8 mouse cellular contexts compared by ENCODE assay signal in the genomic region with DNA sequence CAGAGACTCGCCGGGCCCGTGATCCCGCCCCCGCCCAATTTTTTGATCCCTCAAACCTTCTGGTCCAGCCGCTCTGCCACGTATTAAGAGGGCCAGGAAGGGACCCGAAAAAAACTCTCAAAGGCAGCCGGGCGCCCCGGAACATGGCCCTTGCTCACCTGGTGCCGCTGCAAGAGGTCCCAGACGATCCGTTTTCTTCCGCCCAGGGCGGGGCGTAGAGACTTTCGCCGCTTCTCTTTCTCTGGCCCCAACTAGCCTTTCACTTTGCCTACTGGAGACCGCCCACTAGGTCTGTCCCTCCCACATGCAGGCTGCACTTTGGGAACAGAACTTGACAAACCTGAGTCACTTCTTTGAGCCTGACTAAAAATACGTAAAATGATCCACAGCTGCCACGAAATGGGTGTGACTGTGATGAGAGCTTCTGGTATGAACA. TPM values are rescaled to one million over a fixed set of nuclear protein-coding genes. Genes with fewer than 3 reads are reported as not detected.
DNase-seq lines count a peak whose midpoint lies in the region; ATAC-seq and TF ChIP-seq lines count a peak whose summit lies in the region.

No protein-coding gene starts in this region.

- no peak for ATAC-seq in hindbrain, embryonic 14.5 days (ENCODE audit: low FRiP score)
- no peak for ATAC-seq in limb, embryonic 14.5 days (ENCODE audit: low FRiP score, low read depth)
- no peak for ATAC-seq in midbrain, embryonic 14.5 days (ENCODE audit: low FRiP score, low TSS enrichment)

- no peaks in the 10 kb centered on the region for H3K27me3 ChIP-seq in hindbrain, embryonic 14.5 days (ENCODE audit: control insufficient read depth, insufficient read depth, low read length)
- H3K27me3 ChIP-seq in limb, embryonic 14.5 days (ENCODE audit: control insufficient read depth, insufficient read depth, low read length): no peaks in the 10 kb centered on the region
- H3K27me3 ChIP-seq in midbrain, embryonic 14.5 days (ENCODE audit: control insufficient read depth, insufficient read depth, low read length): no peaks in the 10 kb centered on the region

- DNase-seq in MEL-GATA-1-ER (ENCODE audit: extremely low read depth, low read depth): peak; percentile 74
- peak; percentile 55 to 68 for DNase-seq in frontal cortex, postnatal 36 days (ENCODE audit: low spot score in 2 of 2)
- no peak for DNase-seq in hindbrain, embryonic 14.5 days (ENCODE audit: low spot score)
- peak; percentile 63 for DNase-seq in limb, embryonic 14.5 days (ENCODE audit: low spot score)
- peak; percentile 20 for DNase-seq in midbrain, embryonic 14.5 days
- DNase-seq in spleen, postnatal 14 days (ENCODE audit: low spot score in 2 of 2): peak; percentile 53 to 58
- no peak for DNase-seq in layer of hippocampus, postnatal 25 days (ENCODE audit: extremely low spot score in 1 of 2, low spot score in 1 of 2)

- H3K9me3 ChIP-seq in hindbrain, embryonic 14.5 days (ENCODE audit: control insufficient read depth, low read length): no peaks in the 10 kb centered on the region
- no peaks in the 10 kb centered on the region for H3K9me3 ChIP-seq in limb, embryonic 14.5 days (ENCODE audit: control insufficient read depth, low read length)
- H3K9me3 ChIP-seq in midbrain, embryonic 14.5 days (ENCODE audit: control insufficient read depth, low read length): no peaks in the 10 kb centered on the region

- H3K36me3 ChIP-seq in hindbrain, embryonic 14.5 days (replicated peaks; ENCODE audit: control insufficient read depth, insufficient read depth): peaks cover 6% of the 10 kb centered on the region; the same call in 1 of the 2 replicates
- peaks cover 25% of the 10 kb centered on the region for H3K36me3 ChIP-seq in limb, embryonic 14.5 days (ENCODE audit: control insufficient read depth, insufficient read depth, low read length)
- peaks cover 11% of the 10 kb centered on the region for H3K36me3 ChIP-seq in midbrain, embryonic 14.5 days (ENCODE audit: control insufficient read depth, insufficient read depth, low read length)

- peaks cover 7% of the 10 kb centered on the region; the same call in 1 of the 2 replicates for H3K4me1 ChIP-seq in brown adipose tissue, adult 24 weeks (ENCODE audit: control insufficient read depth, insufficient read depth, insufficient read length, low read length)
- H3K4me1 ChIP-seq in hindbrain, embryonic 14.5 days (replicated peaks; ENCODE audit: control insufficient read depth, insufficient read depth, low read length): peaks cover 14% of the 10 kb centered on the region
- H3K4me1 ChIP-seq in limb, embryonic 14.5 days (ENCODE audit: control insufficient read depth, insufficient read depth, low read length): peaks cover 16% of the 10 kb centered on the region
- peaks cover 20% of the 10 kb centered on the region for H3K4me1 ChIP-seq in midbrain, embryonic 14.5 days (ENCODE audit: control insufficient read depth, insufficient read depth, low read length)

- peak overlapping the region; percentile 42 for H3K4me2 ChIP-seq in hindbrain, embryonic 14.5 days (replicated peaks)
- peak overlapping the region; percentile 74 for H3K4me2 ChIP-seq in limb, embryonic 14.5 days (replicated peaks; ENCODE audit: low read depth, low read length, severe bottlenecking)
- peak overlapping the region; percentile 47 for H3K4me2 ChIP-seq in midbrain, embryonic 14.5 days (ENCODE audit: low read length)

- H3K9ac ChIP-seq in hindbrain, embryonic 14.5 days: peak overlapping the region; percentile 41
- peak overlapping the region; percentile 74 for H3K9ac ChIP-seq in limb, embryonic 14.5 days (ENCODE audit: low read depth, low read length, severe bottlenecking)
- H3K9ac ChIP-seq in midbrain, embryonic 14.5 days (replicated peaks; ENCODE audit: low read length): peak overlapping the region; percentile 36

- TF ChIP-seq POLR2A in limb, embryonic 14.5 days (IDR thresholded peaks at IDR 0.05; ENCODE audit: borderline replicate concordance, extremely low read depth, insufficient read depth, insufficient read length): no peak

- H3K4me3 ChIP-seq in brown adipose tissue, adult 24 weeks (ENCODE audit: insufficient read depth, low read depth, low read length): peak overlapping the region; percentile 62
- peak overlapping the region; percentile 19 for H3K4me3 ChIP-seq in hindbrain, embryonic 14.5 days (replicated peaks; ENCODE audit: low read length)
- H3K4me3 ChIP-seq in limb, embryonic 14.5 days (replicated peaks; ENCODE audit: low read length): peak overlapping the region; percentile 50
- peak overlapping the region; percentile 17 for H3K4me3 ChIP-seq in midbrain, embryonic 14.5 days (replicated peaks; ENCODE audit: low read depth, low read length)

- H3K27ac ChIP-seq in brown adipose tissue, adult 24 weeks (replicated peaks; ENCODE audit: low read depth, low read length): peak overlapping the region; percentile 51
- H3K27ac ChIP-seq in hindbrain, embryonic 14.5 days: no peak overlapping the region
- peak overlapping the region; percentile 55 for H3K27ac ChIP-seq in limb, embryonic 14.5 days (replicated peaks; ENCODE audit: low read depth, low read length)
- H3K27ac ChIP-seq in midbrain, embryonic 14.5 days (replicated peaks; ENCODE audit: low read depth, low read length): no peak overlapping the region

- 5% methylated on average over 22 of the region's 22 CpGs for WGBS in hindbrain, embryonic 14.5 days
- under 1% methylated on average over 21 of the region's 22 CpGs for WGBS in limb, embryonic 14.5 days
- 5% methylated on average over 22 of the region's 22 CpGs for whole genome bisulfite sequencing in midbrain, embryonic 14.5 days

RNA-seq across cellular contexts. Expression of a gene that starts 4.1 kb away (rescaled TPM):
- polyA plus RNA-seq in brown adipose tissue, adult 24 weeks (2012; ENCODE audit: insufficient read depth, insufficient read length, missing spikeins): 49.5 and 67.9 TPM in 2 replicates
- 53.5 and 56.1 TPM in 2 replicates for polyA plus RNA-seq in hindbrain, embryonic 14.5 days (2014; fragmentation: Nextera tagmentation; extraction: Ambion mirVana)
- 92.3 and 105 TPM in 2 replicates for polyA plus RNA-seq in limb, embryonic 14.5 days (2012; rRNA removed)
- polyA plus RNA-seq in limb, embryonic 14.5 days (2014; fragmentation: Nextera tagmentation; extraction: Ambion mirVana): 190 and 216 TPM in 2 replicates
- 39.3 and 39.7 TPM in 2 replicates for polyA plus RNA-seq in midbrain, embryonic 14.5 days (2014; fragmentation: Nextera tagmentation; extraction: Ambion mirVana)
- 10 to 100 TPM; 32.5 to 36.5 TPM for total RNA-seq in layer of hippocampus, postnatal 25 days (2021)

RNA-seq across cellular contexts. Expression of a gene that starts 25.3 kb away (rescaled TPM):
- polyA plus RNA-seq in brown adipose tissue, adult 24 weeks (2012; ENCODE audit: insufficient read depth, insufficient read length, missing spikeins): 72.6 and 86.6 TPM in 2 replicates
- 168 and 187 TPM in 2 replicates for polyA plus RNA-seq in hindbrain, embryonic 14.5 days (2014; fragmentation: Nextera tagmentation; extraction: Ambion mirVana)
- polyA plus RNA-seq in limb, embryonic 14.5 days (2012; rRNA removed): 111 and 112 TPM in 2 replicates
- 136 and 143 TPM in 2 replicates for polyA plus RNA-seq in limb, embryonic 14.5 days (2014; fragmentation: Nextera tagmentation; extraction: Ambion mirVana)
- 125 and 176 TPM in 2 replicates for polyA plus RNA-seq in midbrain, embryonic 14.5 days (2014; fragmentation: Nextera tagmentation; extraction: Ambion mirVana)
- total RNA-seq in layer of hippocampus, postnatal 25 days (2021): 100 to 1,000 TPM; 193 to 235 TPM

RNA-seq across cellular contexts. Expression of a gene that starts 25.4 kb away (rescaled TPM):
- polyA plus RNA-seq in brown adipose tissue, adult 24 weeks (2012; ENCODE audit: insufficient read depth, insufficient read length, missing spikeins): 3.4 and 5.8 TPM in 2 replicates
- 6.6 and 7.6 TPM in 2 replicates for polyA plus RNA-seq in hindbrain, embryonic 14.5 days (2014; fragmentation: Nextera tagmentation; extraction: Ambion mirVana)
- polyA plus RNA-seq in limb, embryonic 14.5 days (2012; rRNA removed): 14.8 and 17.8 TPM in 2 replicates
- 5.8 and 8.3 TPM in 2 replicates for polyA plus RNA-seq in limb, embryonic 14.5 days (2014; fragmentation: Nextera tagmentation; extraction: Ambion mirVana)
- 9.0 and 9.8 TPM in 2 replicates for polyA plus RNA-seq in midbrain, embryonic 14.5 days (2014; fragmentation: Nextera tagmentation; extraction: Ambion mirVana)
- total RNA-seq in layer of hippocampus, postnatal 25 days (2021): 1 to 10 TPM; 4.5 to 6.1 TPM

RNA-seq across cellular contexts. Expression of a gene that starts 45.3 kb away (rescaled TPM):
- not detected in 2 replicates for polyA plus RNA-seq in brown adipose tissue, adult 24 weeks (2012; ENCODE audit: insufficient read depth, insufficient read length, missing spikeins)
- polyA plus RNA-seq in hindbrain, embryonic 14.5 days (2014; fragmentation: Nextera tagmentation; extraction: Ambion mirVana): 0.20 and 0.66 TPM in 2 replicates
- 6.6 and 6.9 TPM in 2 replicates for polyA plus RNA-seq in limb, embryonic 14.5 days (2012; rRNA removed)
- 0.95 and 1.7 TPM in 2 replicates for polyA plus RNA-seq in limb, embryonic 14.5 days (2014; fragmentation: Nextera tagmentation; extraction: Ambion mirVana)
- 0.88 and 1.1 TPM in 2 replicates for polyA plus RNA-seq in midbrain, embryonic 14.5 days (2014; fragmentation: Nextera tagmentation; extraction: Ambion mirVana)
- total RNA-seq in layer of hippocampus, postnatal 25 days (2021): not detected

RNA-seq across cellular contexts. Expression of a gene that starts 46.4 kb away (rescaled TPM):
- polyA plus RNA-seq in brown adipose tissue, adult 24 weeks (2012; ENCODE audit: insufficient read depth, insufficient read length, missing spikeins): 27.0 and 49.5 TPM in 2 replicates
- polyA plus RNA-seq in hindbrain, embryonic 14.5 days (2014; fragmentation: Nextera tagmentation; extraction: Ambion mirVana): 86.1 and 92.0 TPM in 2 replicates
- 49.2 and 61.0 TPM in 2 replicates for polyA plus RNA-seq in limb, embryonic 14.5 days (2012; rRNA removed)
- 67.8 and 68.6 TPM in 2 replicates for polyA plus RNA-seq in limb, embryonic 14.5 days (2014; fragmentation: Nextera tagmentation; extraction: Ambion mirVana)
- polyA plus RNA-seq in midbrain, embryonic 14.5 days (2014; fragmentation: Nextera tagmentation; extraction: Ambion mirVana): 69.4 and 77.6 TPM in 2 replicates
- total RNA-seq in layer of hippocampus, postnatal 25 days (2021): 10 to 100 TPM; 58.7 to 61.1 TPM

Comparison
In these comparisons a context has a peak if more than half of its experiments do, and no peak if none do; other contexts are left out.
1. DNase-seq: peak in MEL-GATA-1-ER (single experiment), frontal cortex, postnatal 36 days (2 of 2), limb, embryonic 14.5 days (single experiment), midbrain, embryonic 14.5 days (single experiment) and spleen, postnatal 14 days (2 of 2); none in hindbrain, embryonic 14.5 days (single experiment) and layer of hippocampus, postnatal 25 days (0 of 2).
2. H3K27ac ChIP-seq: peak in brown adipose tissue, adult 24 weeks (single experiment) and limb, embryonic 14.5 days (single experiment); none in hindbrain, embryonic 14.5 days (single experiment) and midbrain, embryonic 14.5 days (single experiment).
3. Peak in every context shown above with its lines, with median percentiles within 50 percentile points of each other: H3K4me3 ChIP-seq, H3K4me2 ChIP-seq and H3K9ac ChIP-seq.